Mouse (Mus musculus): ENCODE measurements around the gene Tmem97.

DNA sequence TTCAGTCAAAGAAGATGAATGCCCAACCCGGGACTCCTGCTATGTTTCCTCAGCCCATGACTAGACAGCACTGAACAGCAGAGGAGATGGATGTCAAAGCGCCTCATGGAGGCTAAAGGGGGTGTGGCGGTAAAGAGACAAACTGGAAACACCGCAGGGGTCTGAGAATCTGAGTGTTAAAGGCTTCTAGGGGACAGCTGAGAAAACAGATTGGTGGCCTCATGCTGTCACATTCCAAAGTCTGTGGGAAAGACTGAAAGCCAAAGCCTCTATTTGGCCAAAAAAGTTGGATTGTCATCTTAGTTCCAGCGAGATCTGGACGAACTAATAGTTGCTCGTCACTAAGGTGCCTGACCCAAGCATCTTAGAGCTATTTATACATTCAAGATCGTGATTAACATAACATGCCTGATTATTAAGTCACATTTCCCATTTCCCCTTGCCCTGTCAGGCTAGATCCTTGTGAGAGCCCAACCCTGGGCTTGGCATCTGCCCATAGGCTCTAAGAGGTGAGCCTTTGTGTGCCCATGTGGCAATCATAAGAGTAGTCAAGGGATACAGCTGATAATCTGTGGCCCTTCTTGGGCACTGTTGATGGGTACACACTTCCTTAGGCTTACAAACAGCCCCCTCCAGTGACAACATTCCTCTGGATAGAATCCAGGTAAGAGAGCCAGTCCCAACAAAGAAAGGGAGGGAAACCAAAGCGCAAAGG is 27.2 kb downstream of the Tmem97 start:
- TF ChIP-seq CTCF (IDR thresholded peaks at IDR 0.05; ENCODE audit: low read depth, low read length) (no peak), POLR2A (IDR thresholded peaks at IDR 0.05; ENCODE audit: borderline replicate concordance, low read depth, low read length) (no peak)

Data from bone marrow macrophage, adult 2 months (primary cell).